Mouse (Mus musculus): ENCODE data around the gene Xpo4.

DNA sequence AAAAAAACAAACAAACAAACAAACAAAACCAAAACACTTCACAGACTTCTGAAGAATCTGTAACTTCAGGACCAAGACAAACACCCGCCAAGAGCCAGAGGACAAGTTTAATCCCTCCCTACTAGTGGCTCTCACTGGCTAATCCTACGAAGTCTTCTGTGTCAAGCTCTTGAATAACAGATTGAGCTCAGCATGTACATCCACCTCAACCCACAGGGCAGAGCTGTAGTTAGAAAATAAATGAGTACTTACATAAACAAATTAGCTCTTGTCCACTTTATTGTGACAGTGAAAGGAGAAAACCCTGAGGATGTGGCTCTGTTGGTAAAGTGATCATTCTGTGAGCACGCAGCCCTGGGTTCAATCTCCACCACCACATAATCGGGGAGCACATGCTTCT, 43.5 kb downstream of the Xpo4 start:
- TF ChIP-seq CTCF (IDR thresholded peaks at IDR 0.05; ENCODE audit: low read depth) (no peak), EP300 (IDR thresholded peaks at IDR 0.05; ENCODE audit: low read depth) (no peak)

Measured in heart, postnatal 0 days (tissue).